Mouse (Mus musculus) CD4-positive helper T cell, adult 2 months (primary cell): ENCODE data around the gene Ift122.

Source experiments
- DNase-seq: peaks from one replicate; pipeline ENCODE4 v3.0.0-alpha.2; 2012; ENCODE audit warnings: low read depth, missing footprints, low spot score

The Ift122 gene

GRCm38 (mm10) chr6:115926416-115926815, 73.1 kb downstream of the Ift122 start:
- DNase-seq, result no peak

GRCm38 (mm10) chr6:115927292-115928242, 74.3 kb downstream of the Ift122 start:
- no peak for DNase-seq

- no peak for DNase-seq
Measured at GRCm38 (mm10) chr6:115930018-115930417, 76.7 kb downstream of the Ift122 start.

- no peak for DNase-seq
Measured at GRCm38 (mm10) chr6:115931639-115932038, 78.4 kb downstream of the Ift122 start, which contains the start of gene Rho. Gene Rho (plus strand): TSS chr6:115931748.

- DNase-seq, result no peak
Measured at GRCm38 (mm10) chr6:115932391-115932790, 79.1 kb downstream of the Ift122 start.

- no peak for DNase-seq
Measured at GRCm38 (mm10) chr6:115935544-115935943, 82.3 kb downstream of the Ift122 start.

GRCm38 (mm10) chr6:115938011-115938410, 84.7 kb downstream of the Ift122 start:
- no peak for DNase-seq

GRCm38 (mm10) chr6:115938798-115939197, 85.5 kb downstream of the Ift122 start:
- no peak for DNase-seq

GRCm38 (mm10) chr6:115940603-115941002, 87.3 kb downstream of the Ift122 start:
- DNase-seq, result no peak

GRCm38 (mm10) chr6:115941128-115941527, 87.9 kb downstream of the Ift122 start:
- DNase-seq, result no peak

GRCm38 (mm10) chr6:115943498-115944427, 90.5 kb downstream of the Ift122 start:
- no peak for DNase-seq

- DNase-seq, result no peak
Measured at GRCm38 (mm10) chr6:115944638-115945037, 91.4 kb downstream of the Ift122 start, which contains the start of gene H1foo. Gene H1foo (plus strand): TSS chr6:115944938.

- peak; percentile 43 for DNase-seq
Measured at GRCm38 (mm10) chr6:115945633-115946032, 92.4 kb downstream of the Ift122 start.

- DNase-seq, result no peak
Measured at GRCm38 (mm10) chr6:115946389-115946788, 93.1 kb downstream of the Ift122 start.

- DNase-seq, result no peak
Measured at GRCm38 (mm10) chr6:115954506-115955074, 101.3 kb downstream of the Ift122 start.

- no peak for DNase-seq
Measured at GRCm38 (mm10) chr6:115955169-115955568, 101.9 kb downstream of the Ift122 start.

- no peak for DNase-seq
Measured at GRCm38 (mm10) chr6:115955664-115956063, 102.4 kb downstream of the Ift122 start.

GRCm38 (mm10) chr6:115956418-115956921, 103.2 kb downstream of the Ift122 start:
- no peak for DNase-seq

- no peak for DNase-seq
Measured at GRCm38 (mm10) chr6:115956922-115957601, 103.8 kb downstream of the Ift122 start.

GRCm38 (mm10) chr6:115957681-115958080, 104.4 kb downstream of the Ift122 start:
- DNase-seq, result no peak

- no peak for DNase-seq
Measured at GRCm38 (mm10) chr6:115958445-115958844, 105.2 kb downstream of the Ift122 start.
